Mouse (Mus musculus) brain, embryonic 14.5 days (tissue): Measurements from ENCODE around the gene Nlgn1. TPM values are rescaled to one million over a fixed set of nuclear protein-coding genes. Genes with fewer than 3 reads are reported as not detected.

Source experiments
- DNase-seq: peaks from one replicate; pipeline ENCODE4 v3.0.0-alpha.2; 2011; ENCODE audit warnings: low read depth
- CTCF ChIP-seq: fragments of 200-500 bp; IDR thresholded peaks from 2 replicates; pipeline ENCODE4 v1.5.1; 2012; ENCODE audit warnings: inconsistent platforms, mild to moderate bottlenecking, moderate library complexity, borderline replicate concordance; ENCODE audit not compliant: insufficient read depth, insufficient read length; ENCODE audit errors: extremely low read depth
- POLR2A ChIP-seq: fragments of 200-500 bp; IDR thresholded peaks from 2 replicates; pipeline ENCODE4 v1.6.1; 2012; ENCODE audit warnings: mild to moderate bottlenecking, inconsistent platforms, borderline replicate concordance; ENCODE audit not compliant: poor library complexity, insufficient read depth, insufficient read length, severe bottlenecking; ENCODE audit errors: extremely low read depth
- polyA plus RNA-seq: library from polyadenylated mRNA; depleted of rRNA; stranded (reverse); fragments of >200 nt; gene quantifications from 2 replicates; pipeline ENCODE4 v1.2.3, GENCODE M21; 2012

Nlgn1 gene
- polyA plus RNA-seq, 1 experiment: 18.9 TPM

DNA sequence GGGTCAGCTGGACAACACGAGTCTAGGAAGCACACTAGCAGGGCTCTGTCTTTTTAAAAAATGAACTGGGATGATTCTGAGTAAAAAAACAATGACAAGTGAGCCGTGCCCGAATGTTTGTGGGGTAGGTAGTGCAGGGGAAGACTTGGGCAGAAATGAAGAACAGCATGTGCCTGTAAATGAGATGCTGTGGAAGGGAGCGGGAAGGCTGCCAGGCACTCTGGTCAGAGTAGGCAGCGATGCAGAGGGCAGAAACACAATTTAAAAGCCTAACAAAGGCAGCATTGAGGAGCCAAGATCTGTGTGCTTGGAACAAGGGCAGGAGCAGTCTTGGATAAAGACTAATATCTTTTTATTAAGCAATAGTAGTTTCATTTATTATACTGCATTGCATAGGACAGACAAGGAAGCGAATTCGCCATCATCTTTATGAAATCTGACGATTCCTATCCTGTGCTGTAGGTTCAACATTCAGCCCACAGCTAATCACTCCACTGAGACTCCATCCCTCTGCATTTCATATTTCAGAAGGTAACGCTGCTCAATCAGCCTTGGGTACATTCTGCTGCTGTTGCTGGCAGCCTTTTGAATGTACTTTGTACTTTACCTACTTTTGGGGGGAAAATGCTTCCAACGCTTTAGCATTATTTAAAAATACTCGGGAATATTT lies 429.0 kb downstream of the Nlgn1 start:
- DNase-seq: peak; percentile 90
- no peak for TF ChIP-seq POLR2A
- no peak for TF ChIP-seq CTCF

GRCm38 (mm10) chr3:25897456-25897855 lies 434.8 kb downstream of the Nlgn1 start:
- DNase-seq: no peak
- TF ChIP-seq CTCF (no peak), POLR2A (no peak)

DNA sequence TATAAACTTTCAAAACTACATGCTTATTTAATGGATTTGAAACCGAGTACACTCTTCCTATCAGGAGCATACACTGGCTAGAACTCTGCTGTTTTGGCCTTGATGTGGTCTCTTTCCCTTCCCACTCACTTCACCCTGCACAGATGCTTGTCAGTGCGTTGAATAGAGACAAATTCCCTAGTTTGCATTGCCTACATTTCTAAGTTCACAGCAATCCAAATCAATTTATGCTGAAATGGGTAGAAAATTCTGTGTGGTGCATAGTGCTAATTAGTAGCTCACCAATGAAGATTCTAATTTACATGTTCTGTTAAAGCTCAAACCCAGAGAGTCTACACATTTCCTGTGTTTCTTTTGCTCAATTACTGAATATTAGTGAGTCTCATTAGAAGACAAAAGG lies 447.5 kb downstream of the Nlgn1 start:
- TF ChIP-seq POLR2A (no peak), CTCF (no peak)
- peak; percentile 83 for DNase-seq

DNA sequence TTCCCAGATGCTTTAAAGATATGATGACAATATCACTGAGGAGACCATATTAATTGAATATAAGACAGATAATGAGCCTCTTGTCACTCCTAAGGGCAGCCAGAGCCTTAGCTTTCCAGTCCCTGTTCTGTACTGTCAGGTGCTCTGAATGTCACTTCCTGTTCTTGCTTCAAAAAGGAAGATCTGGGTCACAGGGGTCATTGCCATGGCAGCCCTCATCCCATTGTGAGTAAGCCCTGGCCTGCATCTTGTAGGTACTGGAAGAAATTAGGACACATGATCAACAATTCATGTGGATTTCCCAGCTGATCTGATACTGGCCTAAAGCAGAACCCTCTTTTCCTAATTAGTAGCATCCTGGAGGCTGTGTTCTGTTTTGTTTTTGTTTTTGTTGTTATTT lies 463.1 kb downstream of the Nlgn1 start:
- no peak for TF ChIP-seq POLR2A
- TF ChIP-seq CTCF: no peak
- peak; percentile 16 for DNase-seq

DNA sequence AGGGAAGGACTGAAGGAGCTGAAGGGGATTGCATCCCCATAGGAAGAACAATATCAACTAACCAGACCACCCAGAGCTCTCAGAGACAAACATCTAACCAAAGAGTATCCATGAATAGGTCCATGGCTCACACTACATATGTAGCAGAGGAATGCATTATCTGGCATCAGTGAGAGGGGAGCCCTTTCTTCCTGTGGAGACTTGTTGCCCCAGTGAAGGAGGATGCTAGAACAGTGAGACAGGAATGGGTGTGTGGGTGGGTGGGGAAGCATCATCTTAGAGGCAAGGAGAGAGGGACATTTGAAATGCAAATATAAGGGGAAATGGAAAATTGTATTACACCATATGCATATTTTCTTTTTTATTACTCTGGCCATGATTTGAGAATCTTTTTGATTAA lies 473.9 kb downstream of the Nlgn1 start:
- DNase-seq: no peak
- TF ChIP-seq POLR2A (no peak), CTCF (no peak)

DNA sequence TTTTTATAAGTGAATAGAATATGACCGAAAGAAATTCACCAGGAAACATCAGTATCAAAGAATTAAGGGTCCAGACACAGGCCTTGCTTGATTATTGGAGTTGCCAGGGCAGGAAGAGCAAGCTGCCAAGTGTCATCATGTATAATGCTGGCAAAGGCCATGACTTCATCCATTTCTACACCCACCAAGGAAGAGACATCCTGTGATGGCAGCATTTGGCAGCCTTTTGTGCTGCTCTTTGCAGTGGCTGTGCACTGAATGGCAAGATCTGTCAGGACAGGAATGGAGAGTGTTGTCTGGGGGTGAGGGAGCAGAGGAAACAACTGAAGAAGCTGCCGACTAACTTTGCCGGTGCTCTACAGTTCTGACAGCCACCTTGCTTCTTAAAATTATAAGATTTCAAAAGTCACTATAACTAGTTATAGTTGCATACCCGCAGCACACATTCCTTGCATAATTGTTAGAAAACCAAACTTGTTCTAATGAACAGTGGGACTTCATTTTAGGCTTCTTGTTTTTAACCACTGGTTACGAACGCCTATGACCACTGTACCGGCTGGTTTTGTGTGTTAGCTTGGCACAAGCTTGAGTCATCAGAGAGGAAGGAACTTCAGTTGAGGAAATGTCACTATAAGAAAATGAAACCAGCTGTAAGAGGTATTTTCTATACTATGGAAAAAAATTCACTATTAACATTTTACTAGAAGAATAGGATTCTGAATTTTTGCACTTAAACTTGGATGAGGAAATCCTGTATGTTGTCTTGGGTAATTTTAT lies 487.4 kb downstream of the Nlgn1 start:
- DNase-seq: peak; percentile 11

DNA sequence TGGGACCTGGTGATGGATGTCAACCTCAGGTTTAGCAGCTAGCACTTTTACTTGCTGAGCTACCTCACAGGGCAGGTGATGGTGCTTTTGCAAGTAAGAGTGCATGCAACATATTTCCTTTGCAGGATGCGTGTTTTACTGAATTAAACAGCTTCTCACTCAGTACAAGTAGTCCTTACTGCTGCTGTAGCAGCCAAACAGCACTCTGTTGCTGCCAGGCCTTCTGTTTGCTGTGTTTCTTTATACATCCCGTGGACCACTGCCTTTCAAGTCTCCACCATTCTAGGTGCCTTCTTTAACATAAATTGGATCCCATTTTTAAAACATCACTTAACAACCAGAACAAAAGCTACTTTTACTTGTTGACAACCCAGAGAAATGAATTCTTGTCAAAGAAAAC lies 502.0 kb downstream of the Nlgn1 start:
- DNase-seq: no peak
- TF ChIP-seq CTCF (no peak), POLR2A (no peak)

More for the DNA sequence above, 487.4 kb downstream of the Nlgn1 start:
- TF ChIP-seq CTCF (no peak), POLR2A (no peak)

- TF ChIP-seq CTCF (no peak), POLR2A (no peak)
- no peak for DNase-seq
Observed at GRCm38 (mm10) chr3:25813368-25813767, 518.9 kb downstream of the Nlgn1 start.

DNA sequence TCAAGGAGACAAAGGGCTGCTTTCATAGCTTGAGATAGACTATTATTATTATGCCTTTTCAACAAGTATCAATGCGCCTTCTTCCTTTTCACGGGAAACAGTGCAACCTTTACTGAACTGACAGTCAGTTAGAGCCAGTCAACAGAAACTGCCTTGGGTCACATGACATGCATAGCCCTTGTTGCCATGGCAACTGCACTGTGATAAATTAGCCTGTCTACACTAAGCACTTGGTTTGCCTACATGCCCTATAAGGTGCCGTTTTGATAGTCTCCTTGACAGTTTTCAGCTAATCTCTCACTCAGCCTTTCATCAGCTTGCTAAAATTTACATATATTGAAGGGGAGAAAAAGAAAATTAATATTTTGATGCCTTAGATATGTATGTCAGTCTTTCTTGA lies 524.7 kb downstream of the Nlgn1 start:
- TF ChIP-seq CTCF: no peak
- TF ChIP-seq POLR2A: no peak
- peak; percentile 96 for DNase-seq

DNA sequence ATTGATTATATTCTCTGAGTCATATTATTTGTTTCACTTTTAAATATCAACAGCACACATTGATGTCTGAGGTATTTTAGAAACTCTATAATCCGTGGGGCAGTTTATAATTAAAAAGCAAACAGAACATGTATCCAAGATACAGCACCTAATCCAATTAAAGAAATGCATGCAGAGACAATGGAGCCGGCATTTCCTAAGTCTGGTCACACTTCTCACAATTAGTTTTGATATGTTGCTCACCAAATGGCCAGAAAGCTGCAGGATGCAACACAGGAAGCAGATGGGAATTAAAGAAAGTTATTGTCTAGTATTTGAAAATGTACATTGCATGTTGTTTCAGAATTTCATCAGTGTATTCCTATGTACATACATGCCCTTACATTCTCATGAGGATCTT lies 550.6 kb downstream of the Nlgn1 start:
- peak; percentile 51 for DNase-seq
- TF ChIP-seq POLR2A (no peak), CTCF (no peak)

- TF ChIP-seq POLR2A (no peak), CTCF (no peak)
- DNase-seq: peak; percentile 41
Observed at GRCm38 (mm10) chr3:25775437-25775836, 556.8 kb downstream of the Nlgn1 start.

GRCm38 (mm10) chr3:25773908-25774307 lies 558.4 kb downstream of the Nlgn1 start:
- TF ChIP-seq POLR2A (no peak), CTCF (peak; percentile 1; the same call in 1 of the 2 replicates)

More at GRCm38 (mm10) chr3:25773908-25774307, 558.4 kb downstream of the Nlgn1 start:
- peak; percentile 91 for DNase-seq
